Mouse (Mus musculus): ENCODE data around the gene Dlgap1.

The Dlgap1 gene

GRCm38 (mm10) chr17:70806600-70806999 lies 837.7 kb downstream of the Dlgap1 start:
- no peak for TF ChIP-seq GATA4 (IDR thresholded peaks at IDR 0.05; ENCODE audit: insufficient replicate concordance, low read length)

DNA sequence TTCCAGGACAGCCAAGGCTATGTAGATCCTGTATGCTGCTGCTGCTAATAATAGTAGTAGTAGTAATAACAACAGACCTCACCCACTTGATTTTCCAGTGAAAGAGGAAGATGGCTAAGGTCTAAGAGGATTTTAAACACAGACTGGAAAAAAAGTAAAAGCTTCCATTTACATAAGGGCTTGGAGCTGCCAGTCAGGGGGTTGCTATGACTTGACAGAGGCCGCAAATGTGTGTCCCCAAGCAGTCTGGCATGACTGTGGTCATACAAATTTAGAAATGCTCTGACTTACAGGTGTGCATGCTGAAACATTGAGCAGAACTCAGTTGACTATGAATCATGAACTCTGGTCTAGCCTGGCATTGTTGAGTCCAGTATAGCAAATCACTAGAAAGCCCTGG lies 839.0 kb downstream of the Dlgap1 start:
- no peak for TF ChIP-seq GATA4 (IDR thresholded peaks at IDR 0.05; ENCODE audit: insufficient replicate concordance, low read length)

DNA sequence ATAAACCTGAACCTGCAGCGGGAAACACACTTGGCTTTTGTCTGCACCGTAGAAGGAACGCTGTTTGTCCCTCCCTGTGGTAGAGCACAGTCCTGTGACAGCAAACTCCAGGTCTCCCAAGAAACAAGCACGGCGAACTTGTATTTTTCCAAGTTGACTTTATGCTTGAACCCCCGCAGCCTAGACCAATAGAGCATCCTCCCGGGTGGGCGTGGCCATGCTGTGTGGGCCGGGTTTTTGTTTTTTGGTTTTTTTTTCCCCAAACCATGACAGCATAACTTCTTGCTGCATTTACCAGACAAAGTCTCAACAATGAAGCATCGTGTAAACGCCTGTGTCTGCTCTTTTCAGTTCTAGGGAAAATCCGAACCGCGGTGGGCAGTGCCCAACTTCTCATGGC lies 840.0 kb downstream of the Dlgap1 start:
- TF ChIP-seq GATA4 (IDR thresholded peaks at IDR 0.05; ENCODE audit: insufficient replicate concordance, low read length): no peak

DNA sequence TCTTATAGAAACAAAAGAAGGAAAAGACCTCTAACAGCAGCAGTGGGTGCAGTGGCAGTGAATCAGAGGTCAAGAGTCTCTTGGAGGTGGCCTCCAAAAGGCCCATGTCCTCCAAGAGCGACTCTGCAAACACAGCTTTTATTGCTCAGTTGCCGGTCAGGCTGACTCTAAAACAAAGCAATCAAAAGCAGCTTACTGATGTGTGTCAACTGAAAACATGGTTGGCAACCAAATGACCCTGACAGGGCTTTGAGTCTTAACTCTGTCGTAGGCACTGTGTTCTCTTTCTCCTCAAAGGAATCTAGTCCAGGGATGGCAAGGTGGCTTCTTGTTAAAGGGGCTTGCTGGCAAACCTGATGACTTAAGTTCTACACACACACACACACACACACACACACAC lies 840.9 kb downstream of the Dlgap1 start:
- TF ChIP-seq GATA4 (IDR thresholded peaks at IDR 0.05; ENCODE audit: insufficient replicate concordance, low read length): no peak

DNA sequence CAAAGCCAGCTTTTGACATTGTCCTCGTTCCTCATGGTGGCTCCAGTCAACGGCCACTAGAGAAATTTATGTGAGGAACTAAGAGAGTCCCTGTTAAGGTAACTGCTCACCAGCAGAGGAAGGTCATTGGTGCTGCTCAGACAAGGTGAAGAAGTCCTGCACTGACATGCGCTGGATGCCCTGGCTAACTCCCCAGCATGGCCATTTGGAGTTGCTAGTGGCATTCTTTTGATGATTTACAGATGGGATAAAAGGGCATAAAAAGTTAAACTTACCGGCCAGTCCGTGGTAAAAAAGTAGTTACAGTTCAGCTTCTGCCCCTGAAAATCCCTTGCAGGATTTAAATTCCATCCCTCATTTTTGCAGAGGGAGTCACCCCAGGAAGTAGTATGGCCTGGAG lies 841.9 kb downstream of the Dlgap1 start:
- no peak for TF ChIP-seq GATA4 (IDR thresholded peaks at IDR 0.05; ENCODE audit: insufficient replicate concordance, low read length)

DNA sequence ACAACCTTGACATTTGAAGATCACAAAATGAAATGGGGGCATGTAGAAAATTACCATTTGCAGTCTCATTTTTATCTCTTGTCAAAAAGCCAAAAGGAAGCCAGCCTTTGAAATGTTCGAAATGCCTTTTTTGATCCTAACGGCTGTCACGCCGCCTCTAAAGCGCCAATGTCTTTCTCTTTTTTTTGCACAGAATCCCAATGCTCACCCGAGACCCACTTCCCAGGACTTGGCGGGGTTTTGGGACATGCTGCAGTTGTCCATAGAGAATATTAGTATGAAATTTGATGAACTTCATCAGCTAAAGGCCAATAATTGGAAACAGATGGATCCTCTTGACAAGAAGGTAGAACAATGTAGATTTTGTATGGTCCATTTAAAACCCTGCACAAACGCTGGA lies 846.1 kb downstream of the Dlgap1 start:
- TF ChIP-seq GATA4 (IDR thresholded peaks at IDR 0.05; ENCODE audit: insufficient replicate concordance, low read length): no peak

DNA sequence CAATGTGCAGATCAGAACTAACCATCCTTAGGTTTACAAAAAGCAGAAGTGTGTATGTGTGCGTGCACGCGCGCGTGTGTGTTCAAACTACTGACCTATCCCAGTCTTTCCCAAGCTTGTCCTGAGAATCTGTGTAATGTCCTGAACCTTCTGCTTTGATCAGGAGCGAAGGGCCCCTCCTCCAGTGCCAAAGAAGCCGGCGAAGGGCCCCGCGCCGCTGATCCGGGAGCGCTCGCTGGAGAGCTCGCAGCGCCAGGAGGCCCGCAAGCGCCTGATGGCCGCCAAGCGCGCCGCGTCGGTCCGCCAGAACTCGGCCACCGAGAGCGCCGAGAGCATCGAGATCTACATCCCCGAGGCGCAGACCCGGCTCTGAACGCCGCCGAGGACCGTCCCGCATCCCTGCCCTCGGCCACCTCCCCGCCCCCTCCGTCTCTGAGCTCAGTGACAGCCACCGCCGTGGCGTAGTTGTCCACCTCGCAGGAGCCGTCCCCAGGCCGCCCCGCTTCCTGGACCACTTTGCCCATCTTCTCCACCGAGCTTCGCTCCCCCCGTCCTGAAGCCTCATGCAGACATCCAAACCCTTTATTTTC lies 849.1 kb downstream of the Dlgap1 start:
- no peak for TF ChIP-seq GATA4 (IDR thresholded peaks at IDR 0.05; ENCODE audit: insufficient replicate concordance, low read length)

- no peak for TF ChIP-seq GATA4 (IDR thresholded peaks at IDR 0.05; ENCODE audit: insufficient replicate concordance, low read length)
These were observed 854.2 kb downstream of the Dlgap1 start for GRCm38 (mm10) chr17:70823083-70823482.

- no peak for TF ChIP-seq GATA4 (IDR thresholded peaks at IDR 0.05; ENCODE audit: insufficient replicate concordance, low read length)
These were observed 857.4 kb downstream of the Dlgap1 start for GRCm38 (mm10) chr17:70826227-70826626.

GRCm38 (mm10) chr17:70828180-70828528 lies 859.3 kb downstream of the Dlgap1 start:
- no peak for TF ChIP-seq GATA4 (IDR thresholded peaks at IDR 0.05; ENCODE audit: insufficient replicate concordance, low read length)

DNA sequence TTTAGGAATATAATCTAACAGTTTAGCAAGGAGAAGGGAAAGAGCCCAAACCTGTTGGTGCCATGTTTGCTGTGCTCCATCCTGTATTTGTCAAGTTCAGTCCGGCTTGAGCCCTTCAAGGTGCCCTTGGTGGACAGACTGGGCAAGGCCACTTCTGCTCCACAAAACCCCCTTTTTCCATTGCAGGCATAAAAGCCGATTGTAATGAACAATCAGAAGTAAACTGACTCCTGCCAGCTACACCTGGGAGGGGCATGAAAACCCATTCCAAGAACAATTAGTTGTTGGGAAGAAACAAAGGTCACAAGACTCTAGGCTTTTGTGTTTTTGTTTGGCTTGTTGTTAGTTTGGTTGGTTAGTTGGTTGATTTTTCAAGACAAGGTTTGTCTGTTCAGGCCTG lies 859.7 kb downstream of the Dlgap1 start:
- TF ChIP-seq GATA4 (IDR thresholded peaks at IDR 0.05; ENCODE audit: insufficient replicate concordance, low read length): no peak

DNA sequence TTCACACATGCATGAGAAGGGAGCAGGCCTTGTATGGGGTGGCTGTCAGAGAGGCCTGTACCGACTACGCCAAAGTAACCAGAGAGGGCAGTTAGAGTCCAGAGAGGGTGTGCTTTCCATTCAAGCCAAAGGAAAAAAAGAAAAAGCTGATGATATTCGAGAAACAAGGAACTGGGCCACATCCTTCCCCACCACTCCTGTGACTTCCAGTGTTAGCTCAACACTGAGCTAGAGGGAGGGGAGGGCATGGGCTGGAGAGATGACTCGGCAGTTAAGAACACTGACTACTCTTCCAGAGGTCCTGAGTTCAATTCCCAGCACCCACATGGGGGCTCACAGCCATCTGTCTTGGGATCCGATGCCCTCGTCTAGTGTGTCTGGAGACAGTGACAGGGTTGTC lies 860.3 kb downstream of the Dlgap1 start:
- no peak for TF ChIP-seq GATA4 (IDR thresholded peaks at IDR 0.05; ENCODE audit: insufficient replicate concordance, low read length)

- no peak for TF ChIP-seq GATA4 (IDR thresholded peaks at IDR 0.05; ENCODE audit: insufficient replicate concordance, low read length)
These were observed 861.3 kb downstream of the Dlgap1 start for GRCm38 (mm10) chr17:70829943-70830715.

DNA sequence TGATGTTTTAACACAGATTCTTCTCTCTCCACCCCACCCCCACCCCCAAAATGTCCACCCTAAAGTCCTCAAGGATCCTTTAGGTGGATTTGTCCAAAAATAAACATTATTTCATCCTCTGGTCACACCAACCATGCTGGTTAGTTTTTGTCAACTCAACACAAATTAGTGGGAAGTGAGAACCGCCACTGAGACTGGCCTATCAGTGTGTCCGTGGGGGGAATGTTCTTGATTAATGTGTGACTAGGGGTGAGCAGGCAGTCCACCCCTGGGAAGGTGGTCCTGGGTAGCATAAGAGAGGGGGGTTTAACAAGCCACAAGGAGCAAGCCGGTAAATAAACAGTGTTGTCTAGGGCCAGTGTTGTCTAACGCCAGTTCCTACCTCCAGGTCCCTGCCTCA lies 862.7 kb downstream of the Dlgap1 start:
- TF ChIP-seq GATA4 (IDR thresholded peaks at IDR 0.05; ENCODE audit: insufficient replicate concordance, low read length): no peak

GRCm38 (mm10) chr17:70832544-70832943 lies 863.7 kb downstream of the Dlgap1 start:
- TF ChIP-seq GATA4 (IDR thresholded peaks at IDR 0.05; ENCODE audit: insufficient replicate concordance, low read length): no peak

GRCm38 (mm10) chr17:70834430-70834965 lies 865.6 kb downstream of the Dlgap1 start:
- no peak for TF ChIP-seq GATA4 (IDR thresholded peaks at IDR 0.05; ENCODE audit: insufficient replicate concordance, low read length)
